Mouse (Mus musculus): ENCODE measurements around the gene Gabrd. TPM values are rescaled to one million over a fixed set of nuclear protein-coding genes. Genes with fewer than 3 reads are reported as not detected.

Gene Gabrd
- polyA plus RNA-seq, 1 experiment from 2014 or later: not detected

GRCm38 (mm10) chr4:155371797-155372735, 25.8 kb downstream of the Gabrd start:
- DNase-seq (ENCODE audit: low spot score) (no peak), ATAC-seq (replicated peaks; ENCODE audit: insufficient number of reproducible peaks, low FRiP score, low TSS enrichment, low read depth) (no peak)
- H3K4me3 ChIP-seq (ENCODE audit: low read depth, low read length): no peak overlapping the region
- no peak overlapping the region for H3K9ac ChIP-seq (replicated peaks; ENCODE audit: low read length)
- 74% methylated on average over 5 of the region's 5 CpGs for WGBS
- no peaks in the 10 kb centered on the region for H3K9me3 ChIP-seq (replicated peaks; ENCODE audit: control insufficient read depth, low read length)
- H3K4me2 ChIP-seq (ENCODE audit: low read depth, low read length): no peak overlapping the region
- H3K27me3 ChIP-seq (ENCODE audit: control insufficient read depth, insufficient read depth, low read length): no peaks in the 10 kb centered on the region
- H3K4me1 ChIP-seq (ENCODE audit: control insufficient read depth, insufficient read depth, low read length): no peaks in the 10 kb centered on the region
- no peak overlapping the region for H3K27ac ChIP-seq (replicated peaks; ENCODE audit: low read depth, low read length)
- no peaks in the 10 kb centered on the region for H3K36me3 ChIP-seq (replicated peaks; ENCODE audit: control insufficient read depth, insufficient read depth, low read depth, low read length)

DNA sequence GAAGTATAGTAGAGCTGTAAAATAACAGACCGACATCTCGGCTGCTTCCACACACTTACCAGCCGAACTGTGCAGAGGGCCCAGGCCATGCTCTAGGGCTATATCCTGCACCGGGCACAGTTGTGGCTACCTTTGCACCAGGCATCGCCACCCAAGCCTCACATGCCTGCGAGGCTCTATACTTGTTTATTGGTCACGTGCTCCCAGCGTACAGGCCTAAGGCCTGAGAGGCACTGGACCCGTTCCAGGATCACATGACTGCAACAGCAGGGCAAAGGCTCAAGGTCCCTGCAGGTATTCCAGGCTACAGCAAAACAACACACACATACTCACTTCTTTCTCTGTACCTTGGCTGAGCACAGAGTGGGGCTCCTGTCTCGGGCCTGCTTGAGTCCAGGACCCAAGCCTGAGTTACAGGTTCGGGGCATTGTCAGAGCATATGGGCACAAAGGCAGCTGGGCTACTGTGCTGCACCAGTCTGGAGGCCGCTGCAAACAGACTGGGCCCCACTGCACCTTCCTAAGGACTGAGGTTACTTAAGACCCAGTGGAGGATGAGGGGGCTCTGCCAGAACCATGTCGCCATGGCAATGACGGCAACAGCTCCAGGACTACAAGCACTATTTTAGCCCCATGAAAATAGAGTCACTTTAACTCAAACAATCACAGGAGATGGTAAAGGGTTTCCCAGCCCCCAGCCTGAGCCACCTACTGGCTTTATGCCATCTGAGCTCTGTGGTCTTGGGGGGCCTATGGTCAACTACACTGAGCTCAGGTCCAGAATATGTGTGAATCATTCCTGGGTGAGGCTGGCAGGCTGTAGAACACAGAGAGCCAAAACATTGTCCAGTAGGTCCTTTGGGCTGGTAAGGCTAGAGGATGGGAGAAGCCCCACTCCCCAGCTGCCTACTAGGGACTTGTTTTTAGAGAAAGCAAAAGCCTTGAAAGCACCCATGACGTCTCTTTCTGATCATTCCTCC, 26.9 kb downstream of the Gabrd start:
- WGBS: 85% methylated on average over 15 of the region's 15 CpGs
- Histone ChIP-seq H3K36me3 (replicated peaks; ENCODE audit: control insufficient read depth, insufficient read depth, low read depth, low read length) (no peaks in the 10 kb centered on the region), H3K27me3 (ENCODE audit: control insufficient read depth, insufficient read depth, low read length) (no peaks in the 10 kb centered on the region), H3K4me1 (ENCODE audit: control insufficient read depth, insufficient read depth, low read length) (no peaks in the 10 kb centered on the region), H3K9me3 (replicated peaks; ENCODE audit: control insufficient read depth, low read length) (no peaks in the 10 kb centered on the region), H3K27ac (replicated peaks; ENCODE audit: low read depth, low read length) (no peak overlapping the region), H3K9ac (replicated peaks; ENCODE audit: low read length) (no peak overlapping the region), H3K4me3 (ENCODE audit: low read depth, low read length) (no peak overlapping the region), H3K4me2 (ENCODE audit: low read depth, low read length) (no peak overlapping the region)
- DNase-seq (ENCODE audit: low spot score) (no peak), ATAC-seq (replicated peaks; ENCODE audit: insufficient number of reproducible peaks, low FRiP score, low TSS enrichment, low read depth) (no peak)

- H3K36me3 ChIP-seq (replicated peaks; ENCODE audit: control insufficient read depth, insufficient read depth, low read depth, low read length): no peaks in the 10 kb centered on the region
- H3K4me2 ChIP-seq (ENCODE audit: low read depth, low read length): no peak overlapping the region
- no peaks in the 10 kb centered on the region for H3K27me3 ChIP-seq (ENCODE audit: control insufficient read depth, insufficient read depth, low read length)
- no peaks in the 10 kb centered on the region for H3K9me3 ChIP-seq (replicated peaks; ENCODE audit: control insufficient read depth, low read length)
- H3K4me3 ChIP-seq (ENCODE audit: low read depth, low read length): no peak overlapping the region
- WGBS: 26% methylated on average over 12 of the region's 12 CpGs
- 0 out of 2 replicates have a peak, but pooled peaks have one; percentile 17 for ATAC-seq (replicated peaks; ENCODE audit: insufficient number of reproducible peaks, low FRiP score, low TSS enrichment, low read depth)
- DNase-seq (ENCODE audit: low spot score): peak; percentile 68
- no peaks in the 10 kb centered on the region for H3K4me1 ChIP-seq (ENCODE audit: control insufficient read depth, insufficient read depth, low read length)
- H3K9ac ChIP-seq (replicated peaks; ENCODE audit: low read length): no peak overlapping the region
- no peak overlapping the region for H3K27ac ChIP-seq (replicated peaks; ENCODE audit: low read depth, low read length)
These were observed 29.2 kb downstream of the Gabrd start for GRCm38 (mm10) chr4:155368684-155369083.

- H3K27ac ChIP-seq (replicated peaks; ENCODE audit: low read depth, low read length): no peak overlapping the region
- no peak overlapping the region for H3K9ac ChIP-seq (replicated peaks; ENCODE audit: low read length)
- no peak overlapping the region for H3K4me2 ChIP-seq (ENCODE audit: low read depth, low read length)
- ATAC-seq (replicated peaks; ENCODE audit: insufficient number of reproducible peaks, low FRiP score, low TSS enrichment, low read depth): no peak
- peaks cover 2% of the 10 kb centered on the region for H3K27me3 ChIP-seq (ENCODE audit: control insufficient read depth, insufficient read depth, low read length)
- H3K4me3 ChIP-seq (ENCODE audit: low read depth, low read length): no peak overlapping the region
- no peaks in the 10 kb centered on the region for H3K9me3 ChIP-seq (replicated peaks; ENCODE audit: control insufficient read depth, low read length)
- WGBS: 86% methylated on average over 9 of the region's 9 CpGs
- H3K4me1 ChIP-seq (ENCODE audit: control insufficient read depth, insufficient read depth, low read length): no peaks in the 10 kb centered on the region
- no peak for DNase-seq (ENCODE audit: low spot score)
- H3K36me3 ChIP-seq (replicated peaks; ENCODE audit: control insufficient read depth, insufficient read depth, low read depth, low read length): no peaks in the 10 kb centered on the region
These were observed 30.2 kb downstream of the Gabrd start for GRCm38 (mm10) chr4:155367739-155368138.

- Histone ChIP-seq H3K27me3 (ENCODE audit: control insufficient read depth, insufficient read depth, low read length) (peaks cover 10% of the 10 kb centered on the region), H3K27ac (replicated peaks; ENCODE audit: low read depth, low read length) (no peak overlapping the region)
- 85% methylated on average over 6 of the region's 6 CpGs for WGBS
These were observed 31.1 kb downstream of the Gabrd start for GRCm38 (mm10) chr4:155366784-155367183.

DNA sequence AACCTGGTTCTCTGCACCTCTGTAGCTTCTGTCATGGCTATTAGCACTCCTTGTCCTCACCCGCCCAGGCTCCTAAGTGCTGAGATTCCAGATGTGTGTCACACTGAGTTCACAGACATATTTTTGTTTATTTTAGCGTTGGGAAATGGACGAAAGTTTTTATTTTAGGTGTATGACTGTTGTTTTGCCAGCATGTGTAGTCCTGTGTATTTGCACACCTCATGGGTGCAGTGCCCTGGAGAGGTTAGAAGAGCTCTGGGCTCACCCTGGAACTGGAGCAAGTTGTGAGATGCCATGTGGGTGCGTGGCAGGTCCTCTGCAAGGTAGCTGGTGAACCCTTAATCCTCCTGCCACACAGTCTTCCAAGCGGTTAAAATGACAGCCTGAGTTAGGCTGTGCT, 35.5 kb downstream of the Gabrd start:
- Histone ChIP-seq H3K9me3 (replicated peaks; ENCODE audit: control insufficient read depth, low read length) (no peaks in the 10 kb centered on the region), H3K9ac (replicated peaks; ENCODE audit: low read length) (no peak overlapping the region), H3K27me3 (ENCODE audit: control insufficient read depth, insufficient read depth, low read length) (peaks cover 35% of the 10 kb centered on the region), H3K27ac (replicated peaks; ENCODE audit: low read depth, low read length) (no peak overlapping the region), H3K36me3 (replicated peaks; ENCODE audit: control insufficient read depth, insufficient read depth, low read depth, low read length) (no peaks in the 10 kb centered on the region), H3K4me1 (ENCODE audit: control insufficient read depth, insufficient read depth, low read length) (no peaks in the 10 kb centered on the region), H3K4me3 (ENCODE audit: low read depth, low read length) (no peak overlapping the region), H3K4me2 (ENCODE audit: low read depth, low read length) (no peak overlapping the region)
- ATAC-seq (replicated peaks; ENCODE audit: insufficient number of reproducible peaks, low FRiP score, low TSS enrichment, low read depth) (no peak), DNase-seq (ENCODE audit: low spot score) (no peak)
- WGBS: 32% methylated on average over 5 of the region's 5 CpGs

More at GRCm38 (mm10) chr4:155366784-155367183, 31.1 kb downstream of the Gabrd start:
- Histone ChIP-seq H3K36me3 (replicated peaks; ENCODE audit: control insufficient read depth, insufficient read depth, low read depth, low read length) (no peaks in the 10 kb centered on the region), H3K4me3 (ENCODE audit: low read depth, low read length) (no peak overlapping the region), H3K9me3 (replicated peaks; ENCODE audit: control insufficient read depth, low read length) (no peaks in the 10 kb centered on the region), H3K4me1 (ENCODE audit: control insufficient read depth, insufficient read depth, low read length) (no peaks in the 10 kb centered on the region), H3K4me2 (ENCODE audit: low read depth, low read length) (no peak overlapping the region), H3K9ac (replicated peaks; ENCODE audit: low read length) (no peak overlapping the region)
- DNase-seq (ENCODE audit: low spot score): no peak
- no peak for ATAC-seq (replicated peaks; ENCODE audit: insufficient number of reproducible peaks, low FRiP score, low TSS enrichment, low read depth)

DNA sequence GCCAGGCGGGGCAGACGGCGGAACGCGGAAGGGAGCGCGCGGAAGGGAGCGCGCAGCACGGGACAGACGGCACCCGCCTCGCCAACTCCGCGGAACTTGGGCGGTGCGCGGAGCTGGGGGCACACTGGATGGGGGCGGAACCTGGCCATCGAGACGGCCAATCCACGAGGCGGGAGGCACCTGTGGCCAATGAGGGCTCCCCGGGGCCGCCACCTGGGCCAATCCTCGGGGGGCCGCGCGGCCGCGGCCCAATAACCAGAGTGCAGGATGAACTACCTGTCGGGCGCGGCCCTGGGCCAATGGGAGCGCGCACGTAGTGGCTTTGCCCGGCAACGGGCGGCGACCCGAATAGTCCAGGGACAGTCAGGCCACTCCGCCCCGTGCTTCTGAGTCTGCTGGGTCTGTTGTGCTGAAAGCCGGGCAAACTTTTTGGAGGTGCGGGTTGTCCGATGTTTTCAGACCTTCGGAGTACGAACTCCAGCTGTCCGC, 36.6 kb downstream of the Gabrd start, which contains the start of gene Prkcz:
Gene Prkcz, minus strand, starts transcription at position 59 of the 489 bp plus-strand sequence.
- DNase-seq (ENCODE audit: low spot score): peak; percentile 84
- no peaks in the 10 kb centered on the region for H3K4me1 ChIP-seq (ENCODE audit: control insufficient read depth, insufficient read depth, low read length)
- peak within 1 kb of the TSS; percentile 41 for H3K4me3 ChIP-seq (ENCODE audit: low read depth, low read length)
- H3K27ac ChIP-seq (replicated peaks; ENCODE audit: low read depth, low read length): no peak within 1 kb of the TSS
- peak; percentile 92 for ATAC-seq (replicated peaks; ENCODE audit: insufficient number of reproducible peaks, low FRiP score, low TSS enrichment, low read depth)
- peaks cover 35% of the 10 kb centered on the region for H3K27me3 ChIP-seq (ENCODE audit: control insufficient read depth, insufficient read depth, low read length)
- H3K4me2 ChIP-seq (ENCODE audit: low read depth, low read length): peak within 1 kb of the TSS; percentile 64
- peak within 1 kb of the TSS; percentile 28; the same call in 1 of the 2 replicates for H3K9ac ChIP-seq (replicated peaks; ENCODE audit: low read length)
- under 1% methylated on average over 49 of the region's 51 CpGs for WGBS
- no peaks in the 10 kb centered on the region for H3K9me3 ChIP-seq (replicated peaks; ENCODE audit: control insufficient read depth, low read length)
- H3K36me3 ChIP-seq (replicated peaks; ENCODE audit: control insufficient read depth, insufficient read depth, low read depth, low read length): no peaks in the 10 kb centered on the region

All from embryonic facial prominence, embryonic 11.5 days (tissue).